Mouse (Mus musculus) hindbrain, postnatal 0 days (tissue): ENCODE measurements around the gene Nt5c. TPM values are rescaled to one million over a fixed set of nuclear protein-coding genes. Genes with fewer than 3 reads are reported as not detected.

Experiments used
- ATAC-seq: fragments of 200-750 bp; cut with Nextera tagmentation; 2 replicates; pipeline ENCODE4 v1.8.0; 2017; ENCODE audit warnings: mild to moderate bottlenecking, moderate TSS enrichment, moderate library complexity
- DNase-seq: peaks from one replicate; pipeline ENCODE4 v3.0.0-alpha.2; 2015; ENCODE audit warnings: low spot score
- H3K27ac ChIP-seq: fragments of 300-500 bp; sonication (generic); 2 replicates; pipeline ENCODE4 v1.5.1; 2014; ENCODE audit warnings: mild to moderate bottlenecking
- H3K27me3 ChIP-seq: fragments of 300-500 bp; sonication (generic); 2 replicates; pipeline ENCODE4 v1.6.1; 2014; ENCODE audit warnings: low read length, mixed read lengths; ENCODE audit not compliant: insufficient read depth
- H3K36me3 ChIP-seq: fragments of 300-500 bp; sonication (generic); 2 replicates; pipeline ENCODE4 v1.6.1; 2014; ENCODE audit warnings: low read length, mixed read lengths; ENCODE audit not compliant: insufficient read depth
- H3K4me1 ChIP-seq: fragments of 300-500 bp; sonication (generic); 2 replicates; pipeline ENCODE4 v1.6.1; 2014; ENCODE audit warnings: antibody characterized with exemption, low read length, mixed read lengths; ENCODE audit not compliant: insufficient read depth
- H3K4me2 ChIP-seq: fragments of 300-500 bp; sonication (generic); 2 replicates; pipeline ENCODE4 v1.6.1; 2014; ENCODE audit warnings: low read depth, mild to moderate bottlenecking, low read length, moderate library complexity, mixed read lengths
- H3K4me3 ChIP-seq: fragments of 300-500 bp; sonication (generic); 2 replicates; pipeline ENCODE4 v1.5.1; 2014; ENCODE audit warnings: low read length
- H3K9ac ChIP-seq: fragments of 300-500 bp; sonication (generic); replicated peaks from 2 replicates; pipeline ENCODE4 v1.6.1; 2014; ENCODE audit warnings: mild to moderate bottlenecking, low read length, moderate library complexity, mixed read lengths
- H3K9me3 ChIP-seq: fragments of 300-500 bp; sonication (generic); 2 replicates; pipeline ENCODE4 v1.6.1; 2016; ENCODE audit warnings: low read length, mixed read lengths
- CTCF ChIP-seq: IDR thresholded peaks from 2 replicates; pipeline ENCODE4 v1.5.1; 2016; ENCODE audit warnings: antibody characterized with exemption, control low read depth, low read depth
- WGBS: fragments of 180-500 bp; shearing (Covaris S2); extraction: QIAGEN DNeasy Blood & Tissue Kit; methylation state at CpG from one replicate; pipeline ENCODE4 v1.1.7; 2014; 5-methylcytosine and 5-hydroxymethylcytosine counted together
- polyA plus RNA-seq: library from polyadenylated mRNA; unstranded; fragments of >200 nt; fragmentation: Nextera tagmentation; extraction: Ambion mirVana; gene quantifications from 2 replicates; pipeline ENCODE4 v1.2.1, GENCODE M21; 2015
- total RNA-seq: library from RNA; depleted of rRNA; stranded (reverse); fragments of >200 nt; gene quantifications from 2 replicates; pipeline ENCODE4 v1.2.3, GENCODE M21; 2014

Gene Nt5c
- total and polyA plus RNA-seq, 2 experiments from 2014 or later: 54.3 to 130 TPM

DNA sequence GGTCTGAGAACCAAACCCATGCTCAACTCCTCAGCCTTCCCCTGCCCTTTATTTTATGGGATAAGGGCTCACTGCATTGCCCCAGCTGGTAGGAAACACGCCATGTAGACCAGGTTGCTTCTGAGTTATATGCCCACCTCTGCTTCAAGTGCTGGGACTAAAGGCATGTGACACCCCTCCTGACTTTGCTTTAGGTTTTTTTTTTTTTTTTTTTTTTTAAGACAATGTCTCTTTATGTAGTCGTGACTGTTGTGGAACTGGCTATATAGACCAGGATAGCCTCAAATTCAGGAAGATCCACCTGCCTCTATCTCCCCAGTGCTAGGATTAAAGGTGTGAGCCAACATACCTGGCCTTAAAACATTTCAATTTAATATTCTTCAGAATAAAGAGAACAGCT is 31.0 kb upstream of the Nt5c start:
- Histone ChIP-seq H3K4me2 (no peak overlapping the region), H3K36me3 (peaks cover 34% of the 10 kb centered on the region), H3K9ac (no peak overlapping the region), H3K27me3 (no peaks in the 10 kb centered on the region), H3K9me3 (no peaks in the 10 kb centered on the region), H3K4me1 (no peaks in the 10 kb centered on the region), H3K4me3 (no peak overlapping the region), H3K27ac (no peak overlapping the region)
- no peak for TF ChIP-seq CTCF
- WGBS: 64% methylated on average over 2 of the region's 2 CpGs
- ATAC-seq (no peak), DNase-seq (no peak)

DNA sequence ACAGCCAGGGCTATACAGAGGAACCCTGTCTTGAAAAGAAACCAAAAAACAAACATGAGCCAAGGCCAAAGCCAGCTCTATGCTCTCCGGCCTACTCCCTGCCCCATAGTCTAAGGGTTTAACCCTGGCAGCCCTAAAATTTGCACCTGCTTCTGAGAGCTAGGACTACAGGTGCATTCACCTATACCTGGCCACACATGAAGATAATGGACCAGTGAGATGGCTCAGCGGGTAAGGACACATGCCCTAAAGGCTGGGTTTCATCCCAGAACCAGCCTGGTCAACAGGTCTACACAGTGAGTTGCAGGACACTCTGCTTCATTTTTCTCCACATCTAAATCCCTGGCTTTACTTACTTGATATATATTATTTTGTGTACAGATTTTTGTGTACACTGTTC is 30.6 kb upstream of the Nt5c start:
- Histone ChIP-seq H3K4me2 (no peak overlapping the region), H3K27me3 (no peaks in the 10 kb centered on the region), H3K4me3 (no peak overlapping the region), H3K36me3 (peaks cover 34% of the 10 kb centered on the region), H3K9ac (no peak overlapping the region), H3K4me1 (no peaks in the 10 kb centered on the region), H3K27ac (no peak overlapping the region), H3K9me3 (no peaks in the 10 kb centered on the region)
- no peak for DNase-seq
- ATAC-seq: no peak
- WGBS: 88% methylated on average over 2 of the region's 2 CpGs
- TF ChIP-seq CTCF: no peak

DNA sequence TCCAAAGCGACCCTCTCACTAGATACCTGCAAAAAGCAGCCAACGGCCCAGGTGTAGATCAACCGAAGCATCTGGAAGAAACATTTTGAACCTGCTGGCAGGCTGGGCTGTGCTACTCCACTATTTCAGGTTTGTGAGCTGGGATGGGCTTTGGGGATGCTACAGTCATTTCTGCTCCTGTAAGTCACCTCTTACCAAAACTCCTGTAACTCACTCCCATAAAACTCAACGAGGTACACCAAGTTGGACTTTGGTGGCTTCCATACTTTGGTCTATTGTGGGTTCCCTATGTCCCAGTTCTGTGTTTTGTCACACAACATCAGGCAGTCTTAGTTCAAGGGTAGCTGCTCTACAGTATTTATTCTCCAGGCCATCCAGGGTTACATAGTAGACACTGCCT is 29.4 kb upstream of the Nt5c start:
- ATAC-seq (no peak), DNase-seq (no peak)
- WGBS: 94% methylated on average over 4 of the region's 4 CpGs
- Histone ChIP-seq H3K9ac (no peak overlapping the region), H3K36me3 (peaks cover 28% of the 10 kb centered on the region), H3K27ac (no peak overlapping the region), H3K4me2 (no peak overlapping the region), H3K9me3 (no peaks in the 10 kb centered on the region), H3K4me1 (no peaks in the 10 kb centered on the region), H3K4me3 (no peak overlapping the region), H3K27me3 (no peaks in the 10 kb centered on the region)
- no peak for TF ChIP-seq CTCF

DNA sequence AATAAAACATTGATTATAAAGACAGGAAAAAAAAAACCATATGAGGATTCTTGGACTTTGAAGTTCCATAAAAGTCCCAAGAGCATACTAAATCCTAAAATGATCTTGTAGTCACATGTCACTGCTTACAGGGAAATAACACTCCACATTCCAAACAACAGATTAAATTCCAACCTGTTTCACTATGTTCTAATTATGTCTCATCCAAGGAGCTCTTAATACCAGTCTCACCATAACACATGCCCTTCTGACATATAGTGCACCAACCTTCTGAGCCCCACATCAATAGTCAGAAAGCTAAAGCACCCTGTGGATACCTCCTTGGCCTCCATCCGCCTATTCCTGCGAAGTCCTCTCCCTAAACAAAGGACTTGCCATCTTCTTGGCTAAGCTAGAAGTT is 28.6 kb upstream of the Nt5c start:
- 45% methylated on average over 2 of the region's 2 CpGs for WGBS
- H3K36me3 ChIP-seq: peaks cover 24% of the 10 kb centered on the region
- no peak overlapping the region for H3K4me3 ChIP-seq
- no peaks in the 10 kb centered on the region for H3K9me3 ChIP-seq
- DNase-seq (no peak), ATAC-seq (no peak)
- H3K27ac ChIP-seq: no peak overlapping the region
- H3K9ac ChIP-seq: no peak overlapping the region
- H3K4me1 ChIP-seq: no peaks in the 10 kb centered on the region
- no peaks in the 10 kb centered on the region for H3K27me3 ChIP-seq
- no peak for TF ChIP-seq CTCF
- H3K4me2 ChIP-seq: no peak overlapping the region

DNA sequence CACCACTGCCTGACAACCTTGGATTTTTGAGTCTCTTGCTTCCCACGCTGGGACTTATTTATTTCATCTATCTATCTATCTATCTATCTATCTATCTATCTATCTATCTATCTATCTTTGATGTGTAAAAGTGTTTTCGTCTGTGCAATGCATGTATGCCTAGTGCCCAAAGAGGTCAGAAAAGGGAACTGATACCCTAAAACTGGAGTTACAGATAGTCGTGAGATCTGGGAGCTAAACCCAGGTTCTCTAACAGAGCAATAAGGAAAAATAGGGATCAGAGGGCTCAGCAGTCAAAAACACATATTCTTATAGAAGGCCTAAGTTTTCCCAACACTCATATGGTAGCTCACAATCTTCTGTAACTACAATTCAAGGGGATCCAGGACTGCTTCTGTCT is 27.9 kb upstream of the Nt5c start:
- no peak for DNase-seq
- WGBS: 92% methylated on average over 3 of the region's 3 CpGs
- H3K4me1 ChIP-seq: no peaks in the 10 kb centered on the region
- H3K4me2 ChIP-seq: no peak overlapping the region
- ATAC-seq: no peak
- no peak for TF ChIP-seq CTCF
- no peak overlapping the region for H3K27ac ChIP-seq
- no peaks in the 10 kb centered on the region for H3K9me3 ChIP-seq
- H3K27me3 ChIP-seq: no peaks in the 10 kb centered on the region
- H3K4me3 ChIP-seq: no peak overlapping the region
- peaks cover 18% of the 10 kb centered on the region for H3K36me3 ChIP-seq
- H3K9ac ChIP-seq: no peak overlapping the region

DNA sequence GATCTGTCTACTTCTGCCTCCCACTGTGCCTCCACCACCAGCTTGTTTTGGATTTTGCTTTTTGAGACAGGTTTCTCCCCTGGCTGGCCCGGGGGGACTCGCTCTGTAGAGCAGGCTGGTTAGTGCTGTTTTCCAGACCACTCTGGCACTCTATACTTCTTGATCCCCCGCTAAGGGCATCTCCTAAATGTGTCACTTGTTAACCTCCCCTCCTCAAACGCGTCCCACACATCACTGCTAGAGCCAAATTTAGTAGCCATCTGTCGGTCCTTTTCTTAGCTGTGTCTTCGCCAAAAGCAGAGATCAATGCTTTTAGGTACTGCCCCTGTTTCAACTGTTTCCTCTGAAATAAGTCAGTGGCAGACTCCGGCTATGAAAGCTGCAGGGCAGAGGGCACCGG is 27.0 kb upstream of the Nt5c start:
- Histone ChIP-seq H3K9me3 (no peaks in the 10 kb centered on the region), H3K4me2 (no peak overlapping the region), H3K27me3 (no peaks in the 10 kb centered on the region), H3K4me1 (no peaks in the 10 kb centered on the region), H3K27ac (no peak overlapping the region), H3K4me3 (no peak overlapping the region), H3K36me3 (peaks cover 11% of the 10 kb centered on the region), H3K9ac (no peak overlapping the region)
- ATAC-seq (no peak), DNase-seq (no peak)
- 62% methylated on average over 9 of the region's 9 CpGs for WGBS
- no peak for TF ChIP-seq CTCF

DNA sequence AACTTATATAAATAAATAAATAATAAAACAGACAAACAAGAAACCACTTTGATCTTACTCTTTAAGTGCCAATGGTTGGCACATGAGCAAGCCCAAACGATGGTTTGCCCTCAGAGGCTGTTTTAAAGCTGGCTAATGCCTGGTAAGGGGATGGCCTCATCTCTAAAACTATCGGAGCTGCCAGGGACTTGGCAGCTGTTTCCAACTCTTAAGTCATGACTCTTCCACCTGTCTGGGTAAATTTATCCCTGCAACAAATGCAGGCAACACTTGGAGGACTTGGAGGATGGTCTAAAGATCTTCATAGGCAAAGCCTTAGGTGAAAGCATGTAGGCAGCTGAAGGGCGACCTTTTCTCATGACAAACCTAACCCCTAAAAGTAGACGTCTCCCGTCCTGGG is 25.3 kb upstream of the Nt5c start:
- Histone ChIP-seq H3K4me1 (no peaks in the 10 kb centered on the region), H3K27ac (no peak overlapping the region), H3K4me3 (no peak overlapping the region), H3K27me3 (no peaks in the 10 kb centered on the region), H3K36me3 (0 out of 2 replicates have a peak, but pooled peaks cover under 1% of the 10 kb centered on the region), H3K9me3 (no peaks in the 10 kb centered on the region), H3K9ac (no peak overlapping the region), H3K4me2 (no peak overlapping the region)
- TF ChIP-seq CTCF: no peak
- ATAC-seq (no peak), DNase-seq (no peak)
- WGBS: 80% methylated on average over 5 of the region's 5 CpGs
